Mouse (Mus musculus): ENCODE measurements around the gene Dcaf5.
"Not testable (repeated sequence)": the region's sequence is repeated elsewhere in the genome, so short reads cannot be mapped to it uniquely, and the experiment has no call there.

Gene Dcaf5

GRCm38 (mm10) chr12:80436336-80436976 is at the start of gene Dcaf5:
TSS of gene Dcaf5 (minus strand) at chr12:80436601.
- DNase-seq (ENCODE audit: low spot score in 2 of 2) = peak; percentile 71 to 78

- no peak for DNase-seq (ENCODE audit: low spot score in 2 of 2)
Observed at GRCm38 (mm10) chr12:80483397-80483796, 47.0 kb upstream of the Dcaf5 start.

- DNase-seq (ENCODE audit: low spot score in 2 of 2) = no peak
Observed at GRCm38 (mm10) chr12:80479986-80480385, 43.6 kb upstream of the Dcaf5 start.

GRCm38 (mm10) chr12:80473731-80474130 is 37.3 kb upstream of the Dcaf5 start:
- DNase-seq (ENCODE audit: low spot score in 2 of 2) = no peak

GRCm38 (mm10) chr12:80471926-80472325 is 35.5 kb upstream of the Dcaf5 start:
- no peak for DNase-seq (ENCODE audit: low spot score in 2 of 2)

GRCm38 (mm10) chr12:80470206-80470605 is 33.8 kb upstream of the Dcaf5 start:
- DNase-seq (ENCODE audit: low spot score in 2 of 2) = no peak

GRCm38 (mm10) chr12:80463666-80464269 is 27.4 kb upstream of the Dcaf5 start:
- DNase-seq (ENCODE audit: low spot score in 2 of 2) = no peak

- DNase-seq (ENCODE audit: low spot score in 2 of 2) = peak; percentile 84 to 86
Observed at GRCm38 (mm10) chr12:80462942-80463651, 26.7 kb upstream of the Dcaf5 start, which contains the start of gene Exd2. TSS of gene Exd2 (plus strand) at chr12:80463095.

- not testable (repeated sequence) for DNase-seq (ENCODE audit: low spot score in 2 of 2)
Observed at GRCm38 (mm10) chr12:80462292-80462896, 26.0 kb upstream of the Dcaf5 start.

GRCm38 (mm10) chr12:80458033-80458432 is 21.6 kb upstream of the Dcaf5 start:
- DNase-seq (ENCODE audit: low spot score in 2 of 2) = no peak

GRCm38 (mm10) chr12:80453506-80453905 is 17.1 kb upstream of the Dcaf5 start:
- DNase-seq (ENCODE audit: low spot score in 2 of 2) = no peak

GRCm38 (mm10) chr12:80444525-80445109 is 8.2 kb upstream of the Dcaf5 start:
- no peak for DNase-seq (ENCODE audit: low spot score in 2 of 2)

- DNase-seq (ENCODE audit: low spot score in 2 of 2) = no peak
Observed at GRCm38 (mm10) chr12:80440957-80441356, 4.6 kb upstream of the Dcaf5 start.

GRCm38 (mm10) chr12:80437051-80437675 is 762 bp upstream of the Dcaf5 start:
- DNase-seq (ENCODE audit: low spot score in 2 of 2) = no peak

GRCm38 (mm10) chr12:80435887-80436286 is 514 bp downstream of the Dcaf5 start:
- DNase-seq (ENCODE audit: low spot score in 2 of 2) = peak in 1 of 2 experiments; percentile 18

GRCm38 (mm10) chr12:80434961-80435691 is 1.3 kb downstream of the Dcaf5 start:
- peak; percentile 65 to 68 for DNase-seq (ENCODE audit: low spot score in 2 of 2)

- no peak for DNase-seq (ENCODE audit: low spot score in 2 of 2)
Observed at GRCm38 (mm10) chr12:80434601-80434960, 1.8 kb downstream of the Dcaf5 start.

- no peak for DNase-seq (ENCODE audit: low spot score in 2 of 2)
Observed at GRCm38 (mm10) chr12:80433266-80433665, 3.1 kb downstream of the Dcaf5 start.

- no peak for DNase-seq (ENCODE audit: low spot score in 2 of 2)
Observed at GRCm38 (mm10) chr12:80427683-80428082, 8.7 kb downstream of the Dcaf5 start.

GRCm38 (mm10) chr12:80415100-80415499 is 21.3 kb downstream of the Dcaf5 start:
- DNase-seq (ENCODE audit: low spot score in 2 of 2) = no peak

GRCm38 (mm10) chr12:80410855-80411254 is 25.5 kb downstream of the Dcaf5 start:
- no peak for DNase-seq (ENCODE audit: low spot score in 2 of 2)

Data from thymus, postnatal 10 days (tissue).